ENCODE assay signal across 8 mouse cellular contexts in genomic region chr9:32031950-32032453, GRCm38 (mm10).
DNase-seq lines count a peak whose midpoint lies in the region; ATAC-seq and TF ChIP-seq lines count a peak whose summit lies in the region.

No protein-coding gene starts in this region.

- peak overlapping the region; percentile 63 for H3K4me2 ChIP-seq in midbrain, embryonic 12.5 days (replicated peaks)

- no peak for TF ChIP-seq POLR2A in spleen, adult 2 months (IDR thresholded peaks at IDR 0.05; ENCODE audit: low read depth, low read length)

- ATAC-seq in granulocyte monocyte progenitor cell, adult 5-6 weeks (replicated peaks; ENCODE audit: poor library complexity, severe bottlenecking): peak; percentile 64
- ATAC-seq in midbrain, embryonic 12.5 days (ENCODE audit: low FRiP score, low read depth): peak; percentile 91
- no peak for ATAC-seq in erythroid progenitor cell, adult 5-6 weeks (replicated peaks; ENCODE audit: low FRiP score, poor library complexity, severe bottlenecking)

- H3K9ac ChIP-seq in midbrain, embryonic 12.5 days (replicated peaks): peak overlapping the region; percentile 90

- peak overlapping the region; percentile 91 for H3K27ac ChIP-seq in limb, embryonic 10.5 days
- H3K27ac ChIP-seq in midbrain, embryonic 12.5 days (replicated peaks): peak overlapping the region; percentile 84
- H3K27ac ChIP-seq in spleen, adult 2 months (ENCODE audit: insufficient read depth, low read length): no peak overlapping the region

- TF ChIP-seq CTCF in spleen, adult 2 months (IDR thresholded peaks at IDR 0.05; ENCODE audit: extremely low read depth, insufficient read depth, insufficient read length, insufficient replicate concordance): no peak

- H3K4me3 ChIP-seq in limb, embryonic 10.5 days: peak overlapping the region; percentile 89
- H3K4me3 ChIP-seq in midbrain, embryonic 12.5 days: peak overlapping the region; percentile 84
- H3K4me3 ChIP-seq in spleen, adult 2 months (ENCODE audit: extremely low read depth, insufficient read depth, insufficient read length): peak overlapping the region; percentile 41; the same call in 1 of the 2 replicates

- no peaks in the 10 kb centered on the region for H3K9me3 ChIP-seq in limb, embryonic 10.5 days (replicated peaks)
- H3K9me3 ChIP-seq in midbrain, embryonic 12.5 days: no peaks in the 10 kb centered on the region

- WGBS in limb, embryonic 10.5 days: 5% methylated on average over 56 of the region's 64 CpGs
- under 1% methylated on average over 45 of the region's 64 CpGs for WGBS in midbrain, embryonic 12.5 days
- WGBS in spleen, adult 2 months: 1% methylated on average over 63 of the region's 64 CpGs

- peak; percentile 93 for DNase-seq in adrenal gland, postnatal 14 days
- DNase-seq in embryo, embryonic 11 days: peak; percentile 95
- peak; percentile 79 for DNase-seq in kidney, adult 11 months
- DNase-seq in limb, embryonic 10.5 days (ENCODE audit: low spot score): peak; percentile 92
- peak in 1 of 2 experiments; percentile 9 for DNase-seq in spleen, adult 2 months (ENCODE audit: low read depth in 1 of 2, low spot score in 2 of 2)

- H3K27me3 ChIP-seq in limb, embryonic 10.5 days (ENCODE audit: low read depth, poor library complexity, severe bottlenecking): no peaks in the 10 kb centered on the region
- H3K27me3 ChIP-seq in midbrain, embryonic 12.5 days: no peaks in the 10 kb centered on the region
- peaks cover 14% of the 10 kb centered on the region for H3K27me3 ChIP-seq in spleen, adult 2 months (ENCODE audit: control insufficient read depth, insufficient read depth, low read length)

- no peaks in the 10 kb centered on the region for H3K36me3 ChIP-seq in limb, embryonic 10.5 days
- H3K36me3 ChIP-seq in midbrain, embryonic 12.5 days: no peaks in the 10 kb centered on the region
- no peaks in the 10 kb centered on the region for H3K36me3 ChIP-seq in spleen, adult 2 months (ENCODE audit: control insufficient read depth, insufficient read depth, low read length)

- peaks cover 25% of the 10 kb centered on the region for H3K4me1 ChIP-seq in limb, embryonic 10.5 days
- H3K4me1 ChIP-seq in midbrain, embryonic 12.5 days: peaks cover 15% of the 10 kb centered on the region
- H3K4me1 ChIP-seq in spleen, adult 2 months (ENCODE audit: control insufficient read depth, insufficient read depth, insufficient read length): no peaks in the 10 kb centered on the region; the same call in none of the 2 replicates
